Mouse (Mus musculus): ENCODE results near the gene Stfa2l1. TPM values are rescaled to one million over a fixed set of nuclear protein-coding genes. Genes with fewer than 3 reads are reported as not detected.
"Not testable (repeated sequence)": the region's sequence is repeated elsewhere in the genome, so short reads cannot be mapped to it uniquely, and the experiment has no call there.

Gene Stfa2l1
- total RNA-seq (2018; cell fraction: chromatin; rRNA removed) = not detected
- total RNA-seq (2018; cell fraction: cytosol; rRNA removed) = under 1 TPM in 4 of 26 experiments, not detected in 22; 0.43 to 0.82 (median 0.73) TPM
- not detected for total RNA-seq (2018; cell fraction: nucleus; rRNA removed)
- polyA plus RNA-seq (2018) = 1.5 TPM in 1 of 3 replicates, not detected in the others

DNA sequence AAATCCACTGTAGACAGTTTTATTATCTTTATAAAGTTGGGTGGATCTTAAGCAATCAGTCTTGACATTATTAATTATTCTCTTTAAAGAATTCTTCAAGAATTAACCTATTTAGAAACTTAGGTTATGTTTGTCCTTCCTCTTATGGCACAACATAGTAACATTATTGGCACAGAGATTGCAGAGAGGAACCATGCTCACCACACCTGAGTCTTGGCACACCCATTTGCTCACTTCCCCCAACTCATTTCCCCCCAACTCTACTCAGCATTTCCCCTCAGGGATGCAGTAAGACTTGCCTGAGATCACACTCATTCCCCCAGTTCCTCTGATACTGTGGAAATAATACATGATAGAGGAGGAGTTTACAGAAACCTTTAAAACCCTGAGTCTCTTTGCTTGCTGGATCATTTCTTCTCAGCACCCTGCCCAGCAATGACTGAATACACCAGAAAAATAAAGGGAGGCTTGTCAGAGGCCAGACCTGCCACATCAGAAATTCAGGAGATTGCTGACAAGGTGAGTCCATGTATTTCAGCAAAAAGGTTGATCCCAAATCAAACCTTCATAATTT, at the start of gene Stfa2l1:
Gene Stfa2l1, plus strand, starts transcription at position 410 of the 574 bp plus-strand sequence.
- Histone ChIP-seq H3K27ac (no peak within 1 kb of the TSS), H3K79me2 (ENCODE audit: inconsistent target) (no peaks in the 10 kb centered on the region), H3K4me3 (ENCODE audit: inconsistent target) (no peak within 1 kb of the TSS), H3K36me3 (ENCODE audit: inconsistent target) (no peaks in the 10 kb centered on the region)

- not testable (repeated sequence) for H3K36me3 ChIP-seq (ENCODE audit: inconsistent target); H3K79me2 ChIP-seq (ENCODE audit: inconsistent target); H3K27ac ChIP-seq; H3K4me3 ChIP-seq (ENCODE audit: inconsistent target)
These were observed 45.1 kb upstream of the Stfa2l1 start for GRCm38 (mm10) chr16:36111486-36111885.

- H3K79me2 ChIP-seq (ENCODE audit: inconsistent target); H3K27ac ChIP-seq; H3K36me3 ChIP-seq (ENCODE audit: inconsistent target); H3K4me3 ChIP-seq (ENCODE audit: inconsistent target): not testable (repeated sequence)
- 88% methylated on average over 6 of the region's 6 CpGs for whole genome bisulfite sequencing (ENCODE audit: missing documents)
These were observed 40.9 kb upstream of the Stfa2l1 start for GRCm38 (mm10) chr16:36115751-36116150.

- WGBS (ENCODE audit: missing documents) = 86% methylated on average over 7 of the region's 7 CpGs
- Histone ChIP-seq H3K79me2 (ENCODE audit: inconsistent target) (no peaks in the 10 kb centered on the region), H3K4me3 (ENCODE audit: inconsistent target) (no peak overlapping the region), H3K36me3 (ENCODE audit: inconsistent target) (no peaks in the 10 kb centered on the region), H3K27ac (no peak overlapping the region)
These were observed 28.5 kb upstream of the Stfa2l1 start for GRCm38 (mm10) chr16:36128092-36128491.

- Histone ChIP-seq H3K79me2 (ENCODE audit: inconsistent target) (no peaks in the 10 kb centered on the region), H3K4me3 (ENCODE audit: inconsistent target) (no peak within 1 kb of the TSS), H3K27ac (no peak within 1 kb of the TSS), H3K36me3 (ENCODE audit: inconsistent target) (no peaks in the 10 kb centered on the region)
- 77% methylated on average over 1 of the region's 1 CpGs for WGBS (ENCODE audit: missing documents)
These were observed 25.5 kb upstream of the Stfa2l1 start, which contains the start of gene Csta1 for GRCm38 (mm10) chr16:36131141-36131540. Gene Csta1 (minus strand): TSS chr16:36131241.

DNA sequence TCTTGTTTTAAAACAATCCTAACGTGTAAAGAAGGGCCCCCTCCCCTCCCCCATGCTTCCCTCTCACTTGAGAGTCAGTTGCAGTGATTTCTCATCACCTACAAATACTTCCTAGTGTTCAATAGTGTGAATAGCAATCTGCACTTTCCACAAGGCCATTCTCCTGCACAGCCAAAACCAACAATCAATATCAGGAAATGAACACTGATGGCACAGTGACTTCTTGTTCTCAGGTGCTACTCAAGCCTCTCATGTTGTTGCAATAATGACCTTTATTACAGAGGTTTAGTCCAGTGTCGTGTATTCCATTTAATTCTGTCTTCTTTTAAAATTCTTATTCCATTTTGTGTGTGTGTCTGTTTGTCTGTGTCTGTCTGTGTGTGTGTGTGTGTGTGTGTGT, 18.4 kb upstream of the Stfa2l1 start:
- no peak overlapping the region for H3K4me3 ChIP-seq (ENCODE audit: inconsistent target)
- WGBS (ENCODE audit: missing documents) = 80% methylated on average over 2 of the region's 2 CpGs
- H3K36me3 ChIP-seq (ENCODE audit: inconsistent target) = no peaks in the 10 kb centered on the region
- H3K27ac ChIP-seq = no peak overlapping the region
- H3K79me2 ChIP-seq (ENCODE audit: inconsistent target) = no peaks in the 10 kb centered on the region

DNA sequence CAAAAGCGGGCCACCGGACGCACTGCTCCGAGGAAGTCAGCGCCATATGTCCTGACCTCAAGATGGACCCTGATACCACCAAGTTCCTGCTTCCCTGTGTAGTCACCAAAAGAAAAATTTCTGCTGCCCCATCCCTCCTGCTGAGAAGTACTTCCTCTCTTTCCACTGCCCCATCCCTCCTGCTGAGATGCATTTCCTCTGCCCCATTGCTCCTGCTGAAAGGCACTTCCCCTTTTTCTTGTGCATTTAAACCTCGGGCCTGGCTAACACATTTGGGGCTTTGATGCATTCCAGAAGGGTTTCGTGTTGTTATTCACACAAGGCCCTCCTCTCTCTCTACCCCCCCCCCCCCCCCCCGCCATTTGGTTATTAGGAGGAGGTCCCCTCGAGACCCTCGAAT, 11.2 kb downstream of the Stfa2l1 start:
- not testable (repeated sequence) for H3K79me2 ChIP-seq (ENCODE audit: inconsistent target); H3K4me3 ChIP-seq (ENCODE audit: inconsistent target); H3K36me3 ChIP-seq (ENCODE audit: inconsistent target); H3K27ac ChIP-seq
- WGBS (ENCODE audit: missing documents) = 91% methylated on average over 7 of the region's 10 CpGs

- H3K36me3 ChIP-seq (ENCODE audit: inconsistent target) = no peaks in the 10 kb centered on the region
- H3K79me2 ChIP-seq (ENCODE audit: inconsistent target) = no peaks in the 10 kb centered on the region
- no peak overlapping the region for H3K27ac ChIP-seq
- no peak overlapping the region for H3K4me3 ChIP-seq (ENCODE audit: inconsistent target)
These were observed 19.5 kb downstream of the Stfa2l1 start for GRCm38 (mm10) chr16:36176108-36176507.

GRCm38 (mm10) chr16:36179910-36180309, 23.3 kb downstream of the Stfa2l1 start:
- Histone ChIP-seq H3K27ac (no peak overlapping the region), H3K4me3 (ENCODE audit: inconsistent target) (no peak overlapping the region), H3K79me2 (ENCODE audit: inconsistent target) (no peaks in the 10 kb centered on the region), H3K36me3 (ENCODE audit: inconsistent target) (no peaks in the 10 kb centered on the region)
- WGBS (ENCODE audit: missing documents) = 73% methylated on average over 2 of the region's 2 CpGs

GRCm38 (mm10) chr16:36183912-36184311, 27.3 kb downstream of the Stfa2l1 start, which contains the start of gene Gm5483:
Gene Gm5483 (plus strand): TSS chr16:36184212.
- H3K79me2 ChIP-seq (ENCODE audit: inconsistent target); H3K36me3 ChIP-seq (ENCODE audit: inconsistent target); H3K4me3 ChIP-seq (ENCODE audit: inconsistent target); H3K27ac ChIP-seq: not testable (repeated sequence)
- 91% methylated on average over 2 of the region's 4 CpGs for WGBS (ENCODE audit: missing documents)

DNA sequence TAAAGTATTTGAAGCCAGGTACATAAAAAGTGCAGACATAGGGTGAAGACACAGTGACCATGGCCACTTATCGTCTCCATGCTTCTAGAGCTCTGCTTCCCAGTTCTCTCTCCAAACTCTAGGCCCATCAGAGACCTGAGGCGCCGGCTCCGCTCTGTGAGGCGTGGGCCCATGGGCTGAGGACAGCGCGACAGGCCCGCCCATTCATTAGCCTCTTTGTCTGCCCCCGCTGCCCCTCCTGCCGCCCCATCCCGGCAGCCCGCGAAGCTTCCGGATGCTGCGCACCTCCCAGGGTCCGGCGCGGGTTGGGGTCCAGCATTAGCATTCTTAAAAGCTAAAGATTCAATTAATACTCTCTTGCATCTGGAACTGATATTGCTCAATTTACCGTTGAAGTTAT, 42.6 kb downstream of the Stfa2l1 start:
- Histone ChIP-seq H3K27ac (no peak overlapping the region), H3K4me3 (ENCODE audit: inconsistent target) (no peak overlapping the region), H3K79me2 (ENCODE audit: inconsistent target) (no peaks in the 10 kb centered on the region), H3K36me3 (ENCODE audit: inconsistent target) (no peaks in the 10 kb centered on the region)
- 71% methylated on average over 19 of the region's 19 CpGs for WGBS (ENCODE audit: missing documents)

GRCm38 (mm10) chr16:36203846-36204245, 47.2 kb downstream of the Stfa2l1 start:
- no peaks in the 10 kb centered on the region for H3K36me3 ChIP-seq (ENCODE audit: inconsistent target)
- 82% methylated on average over 5 of the region's 5 CpGs for WGBS (ENCODE audit: missing documents)
- no peaks in the 10 kb centered on the region for H3K79me2 ChIP-seq (ENCODE audit: inconsistent target)
- H3K4me3 ChIP-seq (ENCODE audit: inconsistent target) = no peak overlapping the region
- no peak overlapping the region for H3K27ac ChIP-seq

DNA sequence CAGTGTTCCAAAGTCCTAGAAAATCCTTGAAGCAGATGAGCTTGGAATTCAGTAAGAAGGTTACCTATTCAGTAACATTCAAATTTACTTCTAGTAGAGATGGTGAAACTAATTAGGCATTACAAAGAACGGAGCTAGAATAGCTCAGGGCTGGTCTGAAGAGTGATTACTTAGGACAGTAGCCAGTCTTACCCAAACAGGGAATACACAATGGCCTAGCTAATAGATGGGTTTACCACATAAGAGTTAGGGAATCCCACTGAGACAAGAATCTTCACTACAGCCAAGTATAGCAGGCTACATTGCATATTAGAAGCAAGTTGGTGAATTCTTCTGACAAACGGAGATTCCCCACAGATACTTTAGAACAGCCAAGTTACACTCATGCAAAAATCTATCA, 49.1 kb downstream of the Stfa2l1 start:
- H3K79me2 ChIP-seq (ENCODE audit: inconsistent target); H3K4me3 ChIP-seq (ENCODE audit: inconsistent target); H3K36me3 ChIP-seq (ENCODE audit: inconsistent target); H3K27ac ChIP-seq: not testable (repeated sequence)
- 66% methylated on average over 2 of the region's 2 CpGs for WGBS (ENCODE audit: missing documents)

GRCm38 (mm10) chr16:36209967-36210453, 53.4 kb downstream of the Stfa2l1 start, which contains the start of gene Gm5416:
Gene Gm5416 (plus strand): TSS chr16:36210403.
- Histone ChIP-seq H3K79me2 (ENCODE audit: inconsistent target) (no peaks in the 10 kb centered on the region), H3K4me3 (ENCODE audit: inconsistent target) (no peak within 1 kb of the TSS), H3K27ac (no peak within 1 kb of the TSS), H3K36me3 (ENCODE audit: inconsistent target) (no peaks in the 10 kb centered on the region)
- WGBS (ENCODE audit: missing documents) = 93% methylated on average over 2 of the region's 2 CpGs
